Mouse (Mus musculus): ENCODE data around the gene Plekha7.

DNA sequence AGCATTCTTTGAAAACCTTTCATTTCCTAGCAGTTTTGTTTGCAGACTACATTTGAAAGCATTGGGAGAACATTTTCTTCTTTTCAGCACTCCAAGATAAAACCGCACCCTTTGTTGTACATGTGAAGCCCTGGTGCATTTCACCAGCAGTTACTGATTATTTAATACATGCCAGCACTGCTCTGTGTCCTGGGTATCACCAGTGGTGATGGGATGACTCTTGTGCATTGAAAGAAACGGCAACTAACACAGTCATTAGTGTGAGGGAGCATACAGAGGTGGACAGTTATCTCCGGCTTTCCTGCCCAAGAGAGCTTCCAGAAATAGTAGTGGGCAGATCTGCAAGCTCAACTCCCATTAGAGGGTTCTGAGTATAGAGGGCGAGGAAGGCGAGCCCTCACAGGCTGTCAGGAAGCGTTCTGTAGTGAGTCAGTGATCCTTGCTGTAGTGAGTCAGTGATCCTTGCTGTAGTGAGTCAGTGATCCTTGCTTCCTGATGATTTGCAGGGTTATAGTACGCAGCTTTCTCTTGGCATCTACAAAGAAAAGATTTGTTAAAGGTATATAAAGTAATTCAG, 208.1 kb downstream of the Plekha7 start:
- no peak for TF ChIP-seq CTCF (IDR thresholded peaks at IDR 0.05; ENCODE audit: extremely low read depth, insufficient read length, insufficient replicate concordance, low read depth, low read length)
- no peak for TF ChIP-seq POLR2A (IDR thresholded peaks at IDR 0.05; ENCODE audit: low read depth, low read length)

Data from small intestine, adult 2 months (tissue).